21 mouse cellular contexts compared by ENCODE assay signal in the genomic region with DNA sequence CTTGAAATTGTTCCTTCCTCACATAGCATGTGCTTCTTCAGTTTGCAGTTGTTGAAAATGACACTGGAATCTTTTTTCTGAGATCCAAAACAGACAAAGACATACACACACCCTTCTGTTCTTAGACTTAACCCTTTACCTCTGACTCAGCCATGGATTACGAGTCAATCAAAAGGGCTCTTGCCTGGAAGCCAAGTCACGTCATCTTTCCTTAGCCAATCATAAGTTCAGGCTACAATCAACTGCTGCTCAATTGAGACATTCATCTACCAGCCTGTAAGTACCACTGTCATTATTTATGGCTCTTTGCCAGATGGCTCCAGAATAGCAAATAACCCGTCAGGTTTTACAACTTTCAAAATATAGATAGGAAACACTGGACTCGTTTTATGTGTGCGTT. TPM values are rescaled to one million over a fixed set of nuclear protein-coding genes. Genes with fewer than 3 reads are reported as not detected.
"Had no signal": no experiment of that assay in that cellular context is flagged by ENCODE, and none has a peak within 500 bp of the region (broad histone marks: within the 10 kb centered on the region; RNA-seq: fewer than 3 reads in every experiment).

A gene (minus strand): TSS at position 101 of the 400 bp plus-strand sequence.

- H3K4me3 ChIP-seq: midbrain, embryonic 13.5 days; midbrain, embryonic 15.5 days; neural tube, embryonic 12.5 days; stomach, embryonic 15.5 days had no signal

- H3K27ac ChIP-seq: midbrain, embryonic 13.5 days; midbrain, embryonic 15.5 days; neural tube, embryonic 12.5 days; stomach, embryonic 15.5 days had no signal

- H3K4me1 ChIP-seq: midbrain, embryonic 13.5 days; midbrain, embryonic 15.5 days; neural tube, embryonic 12.5 days; stomach, embryonic 15.5 days had no signal

- DNase-seq: lung, adult 18-20 months; lung, embryonic 14.5 days; lung, postnatal 10 days; lung, postnatal 4 days; right cerebral cortex, postnatal 14 days; thymus, adult 18-20 months; thymus, postnatal 14 days; thymus, postnatal 36 days had no signal

- ATAC-seq: midbrain, embryonic 13.5 days; midbrain, embryonic 15.5 days had no signal

- H3K9me3 ChIP-seq: midbrain, embryonic 13.5 days; midbrain, embryonic 15.5 days; neural tube, embryonic 12.5 days; stomach, embryonic 15.5 days had no signal

- H3K9ac ChIP-seq: lung, embryonic 14.5 days; midbrain, embryonic 13.5 days; midbrain, embryonic 15.5 days; neural tube, embryonic 12.5 days; stomach, embryonic 15.5 days had no signal

- H3K36me3 ChIP-seq: midbrain, embryonic 13.5 days; midbrain, embryonic 15.5 days; neural tube, embryonic 12.5 days; stomach, embryonic 15.5 days had no signal

- H3K4me2 ChIP-seq: lung, embryonic 14.5 days; midbrain, embryonic 11.5 days; midbrain, embryonic 13.5 days; midbrain, embryonic 15.5 days; neural tube, embryonic 12.5 days; stomach, embryonic 15.5 days had no signal

- H3K27me3 ChIP-seq: midbrain, embryonic 13.5 days; midbrain, embryonic 15.5 days; neural tube, embryonic 12.5 days; stomach, embryonic 15.5 days had no signal

RNA-seq across cellular contexts. Expression of the gene that starts here (rescaled TPM):
- total RNA-seq: megakaryocyte, adult 5-6 weeks; megakaryocyte-erythroid progenitor cell, adult 5-6 weeks; midbrain, postnatal 0 days; monocyte, adult 5-6 weeks had no signal
- polyA plus RNA-seq: lung, embryonic 14.5 days; lung, embryonic 16.5 days; midbrain, embryonic 13.5 days; midbrain, embryonic 15.5 days; midbrain, postnatal 0 days; neural tube, embryonic 12.5 days; neural tube, embryonic 14.5 days; spleen, adult 2 months; thymus, postnatal 0 days had no signal
